Mouse (Mus musculus): Measurements from ENCODE around the gene Ccl1. TPM values are rescaled to one million over a fixed set of nuclear protein-coding genes. Genes with fewer than 3 reads are reported as not detected.
A peak's percentile ranks its signal among the peaks of the same experiment; 100 is the strongest.

Ccl1 gene
- total and polyA plus RNA-seq, 3 experiments = 95.3 to 153 (median 133) TPM

- no peaks in the 10 kb centered on the region for H3K36me3 ChIP-seq (replicated peaks in 1 of 2; ENCODE audit: control insufficient read depth in 1 of 2, insufficient read depth in 1 of 2, low read length in 1 of 2)
- dilution Hi-C loops (cut with MboI; ENCODE audit: extremely low pct_ligation_motif_present, extremely low pct_unique_long_range_greater_than_20kb, low sequenced_read_pairs) = no loop called here
- in situ Hi-C loops (cut with MboI; ENCODE audit: low pct_ligation_motif_present, low pct_unique_long_range_greater_than_20kb, low sequenced_read_pairs) = no loop called here
- DNase-seq (ENCODE audit: extremely low read depth) = no peak
- H3K9ac ChIP-seq (ENCODE audit: insufficient read depth, low read depth) = no peak overlapping the region
- H3K4me1 ChIP-seq (ENCODE audit: control insufficient read depth in 1 of 2, insufficient read depth in 2 of 2) = peaks cover 11 to 55% of the 10 kb centered on the region in 2 experiments
- H3K4me3 ChIP-seq (replicated peaks in 1 of 3; ENCODE audit: low read depth in 2 of 3, low read length in 2 of 3, poor library complexity in 1 of 3) = no peak overlapping the region
- H3K9me3 ChIP-seq (replicated peaks; ENCODE audit: low read length) = no peaks in the 10 kb centered on the region
- no peaks in the 10 kb centered on the region for H3K79me2 ChIP-seq (replicated peaks; ENCODE audit: control insufficient read depth, extremely low read depth, insufficient read depth, poor library complexity, severe bottlenecking)
- no peak overlapping the region for H3K4me2 ChIP-seq (ENCODE audit: insufficient read depth, low read depth, poor library complexity, severe bottlenecking)
- H3K27ac ChIP-seq (ENCODE audit: insufficient read depth, low read depth) = no peak overlapping the region
- no peak for TF ChIP-seq HCFC1 (IDR thresholded peaks at IDR 0.05; ENCODE audit: low read depth, low read length)
- TF ChIP-seq SIN3A (IDR thresholded peaks at IDR 0.05; ENCODE audit: low read length) = no peak
- TF ChIP-seq RCOR1 (conservative IDR thresholded peaks at IDR 0.05; ENCODE audit: low read depth, low read length) = no peak
- TF ChIP-seq POLR2A (IDR thresholded peaks at IDR 0.05; ENCODE audit: low read depth, low read length) = no peak
- H3K27me3 ChIP-seq (replicated peaks) = no peaks in the 10 kb centered on the region
Observed at GRCm38 (mm10) chr11:82206960-82207488, 98.5 kb downstream of the Ccl1 start.

- dilution Hi-C loops (cut with MboI; ENCODE audit: extremely low pct_ligation_motif_present, extremely low pct_unique_long_range_greater_than_20kb, low sequenced_read_pairs) = no loop called here
- H3K4me1 ChIP-seq (ENCODE audit: control insufficient read depth in 1 of 2, insufficient read depth in 2 of 2) = peaks cover 11 to 51% of the 10 kb centered on the region in 2 experiments
- in situ Hi-C loops (cut with MboI; ENCODE audit: low pct_ligation_motif_present, low pct_unique_long_range_greater_than_20kb, low sequenced_read_pairs) = no loop called here
- DNase-seq (ENCODE audit: extremely low read depth) = peak; percentile 80
- no peaks in the 10 kb centered on the region for H3K36me3 ChIP-seq (replicated peaks in 1 of 2; ENCODE audit: control insufficient read depth in 1 of 2, insufficient read depth in 1 of 2, low read length in 1 of 2)
- no peaks in the 10 kb centered on the region for H3K79me2 ChIP-seq (replicated peaks; ENCODE audit: control insufficient read depth, extremely low read depth, insufficient read depth, poor library complexity, severe bottlenecking)
- no peaks in the 10 kb centered on the region for H3K9me3 ChIP-seq (replicated peaks; ENCODE audit: low read length)
- no peak overlapping the region for H3K4me3 ChIP-seq (replicated peaks in 1 of 3; ENCODE audit: low read depth in 2 of 3, low read length in 2 of 3, poor library complexity in 1 of 3)
- H3K9ac ChIP-seq (ENCODE audit: insufficient read depth, low read depth) = no peak overlapping the region
- no peak overlapping the region for H3K4me2 ChIP-seq (ENCODE audit: insufficient read depth, low read depth, poor library complexity, severe bottlenecking)
- peaks cover 2% of the 10 kb centered on the region for H3K27me3 ChIP-seq (replicated peaks)
- H3K27ac ChIP-seq (ENCODE audit: insufficient read depth, low read depth) = no peak overlapping the region
- TF ChIP-seq MYC (IDR thresholded peaks at IDR 0.05; ENCODE audit: low read depth, low read length) (no peak), RCOR1 (conservative IDR thresholded peaks at IDR 0.05; ENCODE audit: low read depth, low read length) (0 out of 2 replicates have a peak, but pooled peaks have one; percentile 18), NRF1 (IDR thresholded peaks at IDR 0.05; ENCODE audit: low read depth, low read length) (no peak), JUND (conservative IDR thresholded peaks at IDR 0.05; ENCODE audit: low read depth, low read length) (no peak), NELFE (IDR thresholded peaks at IDR 0.05; ENCODE audit: low read depth, low read length) (no peak), ZNF384 (IDR thresholded peaks at IDR 0.05; ENCODE audit: low read depth, low read length) (no peak), HCFC1 (IDR thresholded peaks at IDR 0.05; ENCODE audit: low read depth, low read length) (no peak), BHLHE40 (IDR thresholded peaks at IDR 0.05; ENCODE audit: low read depth, low read length) (peak; percentile 63), USF1 (IDR thresholded peaks at IDR 0.05; ENCODE audit: low read depth, low read length) (no peak), MAX (IDR thresholded peaks at IDR 0.05; ENCODE audit: low read length) (no peak), EP300 (IDR thresholded peaks at IDR 0.05; ENCODE audit: low read length) (peak; percentile 71), CHD1 (IDR thresholded peaks at IDR 0.05; ENCODE audit: low read depth, low read length) (no peak), USF2 (conservative IDR thresholded peaks at IDR 0.05; ENCODE audit: low read depth, low read length) (no peak), KAT2A (IDR thresholded peaks at IDR 0.05; ENCODE audit: insufficient replicate concordance, low read length) (no peak), TCF12 (IDR thresholded peaks at IDR 0.05; ENCODE audit: low read depth, low read length) (0 out of 2 replicates have a peak, but pooled peaks have one; percentile 50), UBTF (IDR thresholded peaks at IDR 0.05; ENCODE audit: low read depth, low read length) (no peak), CHD2 (IDR thresholded peaks at IDR 0.05; ENCODE audit: low read length) (peak; percentile 61), ETS1 (conservative IDR thresholded peaks at IDR 0.05; ENCODE audit: low read depth, low read length) (peak; percentile 68), MEF2A (IDR thresholded peaks at IDR 0.05; ENCODE audit: borderline replicate concordance, low read depth, low read length) (0 out of 2 replicates have a peak, but pooled peaks have one; percentile 59), SMC3 (IDR thresholded peaks at IDR 0.05; ENCODE audit: low read depth, low read length) (no peak), MAZ (IDR thresholded peaks at IDR 0.05; ENCODE audit: low read depth, low read length) (no peak), ZMIZ1 (IDR thresholded peaks at IDR 0.05; ENCODE audit: low read depth, low read length) (no peak), SIN3A (IDR thresholded peaks at IDR 0.05; ENCODE audit: low read length) (no peak), RAD21 (IDR thresholded peaks at IDR 0.05; ENCODE audit: low read depth, low read length) (no peak), E2F4 (IDR thresholded peaks at IDR 0.05; ENCODE audit: insufficient replicate concordance, low read depth, low read length) (no peak), POLR2AphosphoS2 (IDR thresholded peaks at IDR 0.05; ENCODE audit: low read depth, low read length) (no peak), TBP (conservative IDR thresholded peaks at IDR 0.05; ENCODE audit: low read depth, low read length) (no peak), GABPA (IDR thresholded peaks at IDR 0.05; ENCODE audit: insufficient replicate concordance, low read depth, low read length) (no peak), POLR2A (IDR thresholded peaks at IDR 0.05; ENCODE audit: low read depth, low read length) (no peak), IRF4 (IDR thresholded peaks at IDR 0.05; ENCODE audit: low read depth, low read length) (0 out of 2 replicates have a peak, but pooled peaks have one; percentile 16), MXI1 (IDR thresholded peaks at IDR 0.05; ENCODE audit: low read depth, low read length) (no peak), MAFK (IDR thresholded peaks at IDR 0.05; ENCODE audit: insufficient replicate concordance, low read length) (no peak)
Observed at GRCm38 (mm10) chr11:82205221-82205620, 100.3 kb downstream of the Ccl1 start.

Data from CH12.LX (cell line).